Comparison of ENCODE assay signal across 7 mouse cellular contexts in genomic region chr6:92244591-92244990, GRCm38 (mm10). TPM values are rescaled to one million over a fixed set of nuclear protein-coding genes. Genes with fewer than 3 reads are reported as not detected.
DNase-seq lines count a peak whose midpoint lies in the region; ATAC-seq lines count a peak whose summit lies in the region.

Gene Trh, minus strand, starts transcription at chr6:92244650.

- H3K4me3 ChIP-seq in lung, embryonic 16.5 days (ENCODE audit: low read length), result peak within 1 kb of the TSS; percentile 29
- H3K4me3 ChIP-seq in forebrain, embryonic 12.5 days (replicated peaks), result peak within 1 kb of the TSS; percentile 38
- peak within 1 kb of the TSS; percentile 32 for H3K4me3 ChIP-seq in limb, embryonic 15.5 days
- peak within 1 kb of the TSS; percentile 39 for H3K4me3 ChIP-seq in stomach, embryonic 16.5 days (replicated peaks; ENCODE audit: low read length)

- peak within 1 kb of the TSS; percentile 54 for H3K4me2 ChIP-seq in lung, embryonic 16.5 days (ENCODE audit: low read depth, low read length)
- peak within 1 kb of the TSS; percentile 62 for H3K4me2 ChIP-seq in forebrain, embryonic 12.5 days
- H3K4me2 ChIP-seq in limb, embryonic 15.5 days, result peak within 1 kb of the TSS; percentile 45
- H3K4me2 ChIP-seq in stomach, embryonic 16.5 days (ENCODE audit: low read depth, low read length), result peak within 1 kb of the TSS; percentile 55

- H3K27me3 ChIP-seq in lung, embryonic 16.5 days (ENCODE audit: control insufficient read depth, insufficient read depth, low read depth, low read length), result peaks cover 27% of the 10 kb centered on the region
- peaks cover 62% of the 10 kb centered on the region for H3K27me3 ChIP-seq in forebrain, embryonic 12.5 days
- H3K27me3 ChIP-seq in limb, embryonic 15.5 days, result peaks cover 38% of the 10 kb centered on the region
- H3K27me3 ChIP-seq in stomach, embryonic 16.5 days (ENCODE audit: control insufficient read depth, insufficient read depth, low read length), result peaks cover 27% of the 10 kb centered on the region

- no peaks in the 10 kb centered on the region for H3K36me3 ChIP-seq in lung, embryonic 16.5 days (ENCODE audit: control insufficient read depth, insufficient read depth, low read length)
- H3K36me3 ChIP-seq in forebrain, embryonic 12.5 days (replicated peaks), result no peaks in the 10 kb centered on the region
- H3K36me3 ChIP-seq in limb, embryonic 15.5 days, result no peaks in the 10 kb centered on the region
- no peaks in the 10 kb centered on the region for H3K36me3 ChIP-seq in stomach, embryonic 16.5 days (ENCODE audit: control insufficient read depth, insufficient read depth, low read length)

- H3K9me3 ChIP-seq in lung, embryonic 16.5 days (ENCODE audit: control insufficient read depth, low read length), result no peaks in the 10 kb centered on the region
- no peaks in the 10 kb centered on the region for H3K9me3 ChIP-seq in forebrain, embryonic 12.5 days
- H3K9me3 ChIP-seq in limb, embryonic 15.5 days, result no peaks in the 10 kb centered on the region
- H3K9me3 ChIP-seq in stomach, embryonic 16.5 days (replicated peaks; ENCODE audit: control insufficient read depth, low read length), result no peaks in the 10 kb centered on the region

- H3K4me1 ChIP-seq in lung, embryonic 16.5 days (replicated peaks; ENCODE audit: control insufficient read depth, insufficient read depth, low read length), result no peaks in the 10 kb centered on the region
- peaks cover 14% of the 10 kb centered on the region; the same call in 1 of the 2 replicates for H3K4me1 ChIP-seq in forebrain, embryonic 12.5 days
- peaks cover 6% of the 10 kb centered on the region for H3K4me1 ChIP-seq in limb, embryonic 15.5 days
- H3K4me1 ChIP-seq in stomach, embryonic 16.5 days (ENCODE audit: control insufficient read depth, insufficient read depth, low read length), result no peaks in the 10 kb centered on the region

- H3K27ac ChIP-seq in lung, embryonic 16.5 days (ENCODE audit: low read length), result no peak within 1 kb of the TSS
- H3K27ac ChIP-seq in forebrain, embryonic 12.5 days, result no peak within 1 kb of the TSS
- H3K27ac ChIP-seq in limb, embryonic 15.5 days, result no peak within 1 kb of the TSS
- no peak within 1 kb of the TSS for H3K27ac ChIP-seq in stomach, embryonic 16.5 days (ENCODE audit: low read length)

- H3K9ac ChIP-seq in lung, embryonic 16.5 days (ENCODE audit: low read length), result no peak within 1 kb of the TSS
- H3K9ac ChIP-seq in forebrain, embryonic 12.5 days, result peak within 1 kb of the TSS; percentile 48; the same call in 1 of the 2 replicates
- peak within 1 kb of the TSS; percentile 10; the same call in 1 of the 2 replicates for H3K9ac ChIP-seq in limb, embryonic 15.5 days
- H3K9ac ChIP-seq in stomach, embryonic 16.5 days (ENCODE audit: low read length), result peak within 1 kb of the TSS; percentile 52

- under 1% methylated on average over 31 of the region's 31 CpGs for WGBS in lung, embryonic 16.5 days
- under 1% methylated on average over 31 of the region's 31 CpGs for WGBS in forebrain, embryonic 12.5 days
- WGBS in limb, embryonic 15.5 days, result 2% methylated on average over 31 of the region's 31 CpGs
- WGBS in stomach, embryonic 16.5 days, result under 1% methylated on average over 31 of the region's 31 CpGs

- DNase-seq in lung, postnatal 4 days, result no peak
- DNase-seq in right cerebral cortex, postnatal 10 days (ENCODE audit: low spot score in 2 of 2), result no peak
- DNase-seq in layer of hippocampus, postnatal 36 days, result no peak

- no peak for ATAC-seq in lung, embryonic 16.5 days (ENCODE audit: low read depth)
- no peak for ATAC-seq in forebrain, embryonic 12.5 days (ENCODE audit: low FRiP score)
- no peak for ATAC-seq in limb, embryonic 15.5 days (ENCODE audit: insufficient number of reproducible peaks, low FRiP score, low TSS enrichment, low read depth)
- no peak for ATAC-seq in stomach, embryonic 16.5 days (ENCODE audit: insufficient read depth, low FRiP score)

RNA-seq across cellular contexts. Expression of gene Trh, which starts in this region (rescaled TPM):
- 0.35 TPM in 1 of 2 replicates, not detected in the other for polyA plus RNA-seq in lung, embryonic 16.5 days (2015; fragmentation: Nextera tagmentation; extraction: Ambion mirVana)
- 3.8 and 4.4 TPM in 2 replicates for polyA plus RNA-seq in forebrain, embryonic 12.5 days (2016; fragmentation: Nextera tagmentation; extraction: Ambion mirVana)
- polyA plus RNA-seq in limb, embryonic 15.5 days (2015; fragmentation: Nextera tagmentation; extraction: Ambion mirVana), result not detected in 2 replicates
- 0.81 and 0.84 TPM in 2 replicates for polyA plus RNA-seq in stomach, embryonic 16.5 days (2015; fragmentation: Nextera tagmentation; extraction: Ambion mirVana)
- total RNA-seq in layer of hippocampus, postnatal 36 days (2021), result 1 to 10 TPM; 1.1 to 1.3 TPM
